Mouse (Mus musculus): ENCODE measurements around the gene Prkrip1. TPM values are rescaled to one million over a fixed set of nuclear protein-coding genes. Genes with fewer than 3 reads are reported as not detected.
"Not testable (repeated sequence)": the region's sequence is repeated elsewhere in the genome, so short reads cannot be mapped to it uniquely, and the experiment has no call there.

The Prkrip1 gene
- polyA plus RNA-seq, 1 experiment from 2014 or later = 76.8 TPM

GRCm38 (mm10) chr5:136230348-136231035 lies 31.7 kb upstream of the Prkrip1 start:
- DNase-seq (ENCODE audit: low spot score) = peak; percentile 22
- WGBS = 61% methylated on average over 4 of the region's 4 CpGs
- peaks cover 25% of the 10 kb centered on the region for H3K4me1 ChIP-seq
- H3K27ac ChIP-seq (replicated peaks) = no peak overlapping the region
- H3K9me3 ChIP-seq = no peaks in the 10 kb centered on the region
- no peak overlapping the region for H3K4me3 ChIP-seq
- H3K36me3 ChIP-seq (replicated peaks) = peaks cover 67% of the 10 kb centered on the region
- H3K27me3 ChIP-seq (replicated peaks; ENCODE audit: low read depth, poor library complexity, severe bottlenecking) = peaks cover 34% of the 10 kb centered on the region

DNA sequence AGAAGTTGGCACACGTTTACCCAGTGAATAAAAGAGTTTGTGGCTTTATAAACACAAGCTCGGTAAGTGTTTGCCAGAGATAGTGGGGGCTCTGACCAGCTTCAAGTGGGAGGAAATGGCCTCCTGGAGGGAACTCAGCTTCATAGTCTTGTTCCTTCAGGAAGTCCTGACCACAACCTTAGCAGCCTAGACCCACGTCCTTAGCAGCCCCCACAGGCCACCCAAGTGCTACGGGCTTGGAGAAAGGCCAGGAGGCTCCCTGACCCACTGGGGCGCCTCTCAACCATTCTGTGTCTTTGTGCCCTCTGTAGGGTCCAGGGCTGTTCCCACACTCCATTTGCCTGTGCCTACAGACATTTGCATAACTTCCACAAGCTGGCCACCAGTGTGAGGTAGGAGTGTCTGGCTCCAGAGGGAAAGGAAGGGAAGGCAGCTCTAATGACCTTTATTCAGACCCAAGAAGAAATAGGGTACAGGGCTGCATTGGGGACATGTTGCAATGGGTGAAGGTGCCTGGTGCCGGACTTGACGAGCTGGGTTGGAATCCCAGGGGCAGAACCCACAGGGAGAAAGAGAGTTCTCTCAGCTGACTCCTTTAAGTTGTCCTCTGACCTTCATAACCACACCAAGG lies 27.6 kb upstream of the Prkrip1 start:
- Histone ChIP-seq H3K4me1 (peaks cover 5% of the 10 kb centered on the region), H3K9me3 (no peaks in the 10 kb centered on the region), H3K36me3 (replicated peaks) (peaks cover 97% of the 10 kb centered on the region), H3K27ac (replicated peaks) (no peak overlapping the region), H3K27me3 (replicated peaks; ENCODE audit: low read depth, poor library complexity, severe bottlenecking) (peaks cover 8% of the 10 kb centered on the region), H3K4me3 (no peak overlapping the region)
- 83% methylated on average over 7 of the region's 7 CpGs for WGBS
- no peak for DNase-seq (ENCODE audit: low spot score)

GRCm38 (mm10) chr5:136218585-136218984 lies 19.8 kb upstream of the Prkrip1 start:
- H3K36me3 ChIP-seq (replicated peaks) = peaks cover 56% of the 10 kb centered on the region
- no peak overlapping the region for H3K4me3 ChIP-seq
- no peak overlapping the region for H3K27ac ChIP-seq (replicated peaks)
- H3K9me3 ChIP-seq = peaks cover 13% of the 10 kb centered on the region
- WGBS = 83% methylated on average over 12 of the region's 12 CpGs
- H3K4me1 ChIP-seq = no peaks in the 10 kb centered on the region
- H3K27me3 ChIP-seq (replicated peaks; ENCODE audit: low read depth, poor library complexity, severe bottlenecking) = no peaks in the 10 kb centered on the region
- no peak for DNase-seq (ENCODE audit: low spot score)

DNA sequence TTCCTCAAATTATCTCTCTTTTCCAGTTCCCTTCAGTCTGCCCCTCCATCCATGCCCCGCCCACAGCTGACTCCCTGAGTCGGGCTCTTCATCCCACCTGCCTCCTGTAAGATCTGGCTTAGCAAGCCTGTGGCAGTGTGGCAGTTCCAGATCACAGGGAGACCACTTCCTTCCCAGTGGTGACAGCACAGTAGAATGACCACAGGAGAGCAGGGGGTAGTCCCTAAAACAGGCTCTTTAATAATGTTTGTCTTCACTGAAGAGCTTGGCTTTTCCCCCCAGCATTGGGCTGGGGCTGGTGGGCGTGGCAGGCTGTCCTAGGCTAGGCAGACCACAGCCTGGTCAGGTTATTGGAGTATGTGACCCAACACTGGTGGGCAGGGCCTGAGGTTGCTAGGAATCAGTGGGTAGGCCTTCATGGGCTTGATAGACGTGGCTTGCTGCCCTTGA lies 19.2 kb upstream of the Prkrip1 start:
- Histone ChIP-seq H3K9me3 (peaks cover 13% of the 10 kb centered on the region), H3K4me1 (no peaks in the 10 kb centered on the region), H3K36me3 (replicated peaks) (peaks cover 50% of the 10 kb centered on the region), H3K27ac (replicated peaks) (no peak overlapping the region), H3K4me3 (no peak overlapping the region), H3K27me3 (replicated peaks; ENCODE audit: low read depth, poor library complexity, severe bottlenecking) (no peaks in the 10 kb centered on the region)
- 75% methylated on average over 4 of the region's 4 CpGs for WGBS
- DNase-seq (ENCODE audit: low spot score) = no peak

DNA sequence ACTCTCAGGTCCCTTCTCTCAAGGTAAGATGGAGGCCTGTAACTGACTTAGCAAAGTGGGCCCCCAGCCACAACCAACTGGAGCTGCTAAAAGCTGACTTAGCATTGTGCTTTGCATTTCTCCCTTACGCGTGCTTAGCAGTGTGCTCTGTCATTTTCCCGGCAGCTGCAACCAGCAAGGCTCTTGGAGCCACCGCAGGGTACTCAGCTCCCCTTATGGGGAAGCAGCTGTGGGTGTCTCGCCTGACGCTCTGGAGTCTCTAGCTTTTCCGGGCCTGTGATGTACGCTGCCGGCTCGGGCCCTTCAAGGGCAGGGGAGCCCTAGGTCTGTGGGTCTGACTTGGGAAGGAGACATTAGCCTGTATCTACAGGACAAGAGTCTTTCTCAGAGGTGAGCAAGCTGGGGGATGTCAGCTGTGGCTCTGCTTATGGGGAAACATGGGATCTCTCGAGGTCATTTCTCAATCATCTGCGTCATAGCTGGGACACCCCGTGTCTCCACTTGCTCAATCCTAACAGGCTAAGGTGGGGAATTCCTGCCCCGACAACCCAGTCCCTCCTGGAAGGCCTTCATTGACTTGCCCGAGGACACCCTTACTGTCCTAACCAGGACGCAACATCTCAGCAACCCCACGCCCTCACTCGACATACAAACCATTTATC lies 18.4 kb upstream of the Prkrip1 start:
- H3K36me3 ChIP-seq (replicated peaks) = peaks cover 42% of the 10 kb centered on the region
- no peak for DNase-seq (ENCODE audit: low spot score)
- H3K27me3 ChIP-seq (replicated peaks; ENCODE audit: low read depth, poor library complexity, severe bottlenecking) = no peaks in the 10 kb centered on the region
- H3K27ac ChIP-seq (replicated peaks) = no peak overlapping the region
- WGBS = 87% methylated on average over 18 of the region's 18 CpGs
- H3K4me3 ChIP-seq = no peak overlapping the region
- H3K9me3 ChIP-seq = peaks cover 13% of the 10 kb centered on the region
- no peaks in the 10 kb centered on the region for H3K4me1 ChIP-seq

DNA sequence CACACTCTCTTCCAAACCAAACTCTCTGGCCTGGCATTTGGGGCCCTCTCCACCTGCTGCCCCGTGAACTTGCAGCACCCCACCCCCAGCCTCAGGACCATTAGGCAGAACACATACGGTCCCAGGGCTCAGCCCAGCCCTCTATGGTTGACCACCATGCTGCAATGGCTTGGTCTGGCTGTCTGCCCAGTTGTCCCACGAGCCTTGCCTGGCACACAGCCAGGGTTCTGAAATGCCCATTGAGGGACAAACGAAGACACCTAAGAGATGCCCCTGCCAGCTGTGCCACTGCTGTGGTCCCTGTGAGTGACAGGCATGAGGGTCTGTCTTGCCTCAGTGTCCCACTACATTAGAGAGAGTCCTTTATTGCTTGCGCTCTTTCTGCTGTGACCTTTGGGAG lies 17.2 kb upstream of the Prkrip1 start:
- Histone ChIP-seq H3K36me3 (replicated peaks) (peaks cover 30% of the 10 kb centered on the region), H3K4me1 (no peaks in the 10 kb centered on the region), H3K9me3 (peaks cover 13% of the 10 kb centered on the region), H3K27me3 (replicated peaks; ENCODE audit: low read depth, poor library complexity, severe bottlenecking) (no peaks in the 10 kb centered on the region), H3K4me3 (no peak overlapping the region), H3K27ac (replicated peaks) (no peak overlapping the region)
- WGBS = 91% methylated on average over 5 of the region's 5 CpGs
- no peak for DNase-seq (ENCODE audit: low spot score)

- H3K36me3 ChIP-seq (replicated peaks) = peaks cover 23% of the 10 kb centered on the region
- H3K4me1 ChIP-seq = no peaks in the 10 kb centered on the region
- H3K27me3 ChIP-seq (replicated peaks; ENCODE audit: low read depth, poor library complexity, severe bottlenecking) = no peaks in the 10 kb centered on the region
- WGBS = 91% methylated on average over 3 of the region's 3 CpGs
- no peak overlapping the region for H3K27ac ChIP-seq (replicated peaks)
- no peak for DNase-seq (ENCODE audit: low spot score)
- H3K4me3 ChIP-seq = no peak overlapping the region
- peaks cover 13% of the 10 kb centered on the region for H3K9me3 ChIP-seq
These were observed 16.4 kb upstream of the Prkrip1 start for GRCm38 (mm10) chr5:136215211-136215610.

GRCm38 (mm10) chr5:136213716-136214115 lies 15.0 kb upstream of the Prkrip1 start:
- H3K4me3 ChIP-seq = no peak overlapping the region
- peaks cover 13% of the 10 kb centered on the region for H3K9me3 ChIP-seq
- no peaks in the 10 kb centered on the region for H3K4me1 ChIP-seq
- H3K27ac ChIP-seq (replicated peaks) = no peak overlapping the region
- no peak for DNase-seq (ENCODE audit: low spot score)
- 85% methylated on average over 5 of the region's 5 CpGs for WGBS
- H3K36me3 ChIP-seq (replicated peaks) = peaks cover 8% of the 10 kb centered on the region
- H3K27me3 ChIP-seq (replicated peaks; ENCODE audit: low read depth, poor library complexity, severe bottlenecking) = no peaks in the 10 kb centered on the region

DNA sequence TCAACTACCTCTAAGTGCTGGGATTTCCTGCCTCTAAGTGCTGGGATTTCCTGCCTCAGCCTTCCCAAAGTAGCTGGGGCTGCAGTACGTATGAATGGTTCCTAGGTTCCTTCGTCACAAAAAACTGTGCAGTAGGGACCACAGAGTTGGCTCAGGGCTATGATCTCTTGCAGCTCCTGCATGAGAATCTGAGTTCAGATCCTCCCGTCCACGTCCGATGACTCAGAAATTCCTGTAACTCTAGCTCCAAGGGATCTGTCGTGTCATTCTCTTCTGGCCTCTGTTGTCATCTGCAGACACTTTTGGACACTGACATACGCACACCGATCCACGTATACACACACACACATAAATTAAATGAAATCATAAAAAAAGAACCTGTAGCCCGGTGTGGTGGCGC lies 14.0 kb upstream of the Prkrip1 start:
- H3K36me3 ChIP-seq (replicated peaks) = no peaks in the 10 kb centered on the region
- no peak overlapping the region for H3K27ac ChIP-seq (replicated peaks)
- no peaks in the 10 kb centered on the region for H3K27me3 ChIP-seq (replicated peaks; ENCODE audit: low read depth, poor library complexity, severe bottlenecking)
- no peak overlapping the region for H3K4me3 ChIP-seq
- DNase-seq (ENCODE audit: low spot score) = no peak
- peaks cover 13% of the 10 kb centered on the region for H3K9me3 ChIP-seq
- 92% methylated on average over 11 of the region's 11 CpGs for WGBS
- H3K4me1 ChIP-seq = no peaks in the 10 kb centered on the region

DNA sequence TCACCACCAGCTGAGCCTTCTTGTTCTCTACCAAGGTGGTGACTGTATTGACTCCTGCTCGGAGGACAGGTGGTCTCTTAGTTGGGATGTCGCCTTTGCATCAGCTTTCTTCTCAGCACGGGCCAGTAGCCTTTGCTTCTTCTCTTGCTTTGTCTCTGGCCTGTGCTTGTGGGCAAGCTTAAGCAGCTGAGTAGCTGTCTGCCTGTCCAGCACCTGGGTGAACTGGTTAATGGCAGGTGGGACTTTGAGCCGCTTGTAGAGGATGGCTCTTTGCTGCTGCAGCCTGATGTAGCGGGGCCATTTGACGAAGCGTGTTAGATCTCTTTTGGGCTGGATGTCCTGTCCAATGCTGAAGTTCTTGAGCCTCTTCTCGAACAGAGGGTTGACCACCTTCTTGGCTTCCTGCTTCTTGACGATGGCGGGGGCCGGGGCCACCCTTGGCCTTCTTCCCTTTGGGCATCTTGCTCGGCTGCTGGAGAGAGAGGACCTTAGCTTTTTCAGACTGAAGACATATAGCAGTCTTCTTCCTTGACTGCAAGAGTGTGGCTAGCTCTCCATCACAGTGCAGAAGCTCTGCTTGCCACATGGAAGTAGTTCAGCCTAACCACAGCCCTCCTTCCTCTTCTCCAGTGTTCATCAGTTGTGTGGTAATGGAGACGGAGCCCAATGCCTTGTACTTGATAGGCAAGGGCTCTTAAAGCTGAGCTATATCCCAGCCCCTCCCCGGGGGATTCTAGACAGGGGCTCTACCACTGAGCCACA lies 12.8 kb upstream of the Prkrip1 start:
- not testable (repeated sequence) for H3K27me3 ChIP-seq (replicated peaks; ENCODE audit: low read depth, poor library complexity, severe bottlenecking); DNase-seq (ENCODE audit: low spot score); H3K36me3 ChIP-seq (replicated peaks); H3K4me3 ChIP-seq; H3K27ac ChIP-seq (replicated peaks); H3K4me1 ChIP-seq
- peaks cover 13% of the 10 kb centered on the region for H3K9me3 ChIP-seq
- 93% methylated on average over 14 of the region's 14 CpGs for WGBS

DNA sequence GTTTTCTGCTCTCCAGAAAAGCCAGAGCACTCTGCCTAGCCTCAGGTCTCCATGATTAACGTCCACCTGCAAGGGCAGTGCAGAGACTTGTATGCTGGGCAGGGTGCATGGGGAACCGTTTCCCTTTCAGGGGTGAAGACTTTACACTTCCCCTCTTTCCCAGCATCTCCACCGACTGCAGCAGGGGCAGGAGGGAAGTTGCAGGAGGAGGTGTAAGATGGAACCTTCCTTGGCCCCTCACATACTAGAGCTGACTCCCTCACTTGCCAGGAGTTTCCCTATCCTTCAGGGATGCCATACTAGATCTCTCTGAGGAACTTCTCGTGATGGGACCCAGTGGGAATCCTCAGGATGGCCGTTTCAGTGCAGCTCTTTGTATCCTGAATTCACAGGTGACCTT lies 11.8 kb upstream of the Prkrip1 start:
- WGBS = 75% methylated on average over 5 of the region's 5 CpGs

DNA sequence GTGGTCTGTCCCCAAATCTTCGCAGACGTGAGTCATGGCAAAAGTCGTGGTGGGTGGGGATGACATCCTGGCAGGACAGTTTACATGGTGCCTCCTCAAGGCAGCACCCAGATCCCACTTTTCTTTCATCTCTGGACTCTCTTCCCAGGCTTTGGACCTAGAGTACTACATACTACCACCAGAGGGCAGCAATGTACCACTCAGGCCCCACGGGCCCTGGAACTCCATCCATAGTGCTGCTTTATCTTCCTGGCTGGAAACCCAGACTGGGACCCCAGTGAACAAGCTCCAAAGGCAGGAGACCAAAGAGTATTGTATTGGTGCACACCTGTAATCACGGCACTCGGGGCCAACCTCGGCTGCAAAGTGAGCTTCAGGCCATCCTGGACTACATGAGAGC lies 3.1 kb upstream of the Prkrip1 start:
- Histone ChIP-seq H3K27ac (replicated peaks) (no peak overlapping the region), H3K4me1 (peaks cover 22% of the 10 kb centered on the region), H3K9me3 (peaks cover 4% of the 10 kb centered on the region; the same call in 1 of the 2 replicates), H3K27me3 (replicated peaks; ENCODE audit: low read depth, poor library complexity, severe bottlenecking) (no peaks in the 10 kb centered on the region), H3K36me3 (replicated peaks) (peaks cover 12% of the 10 kb centered on the region), H3K4me3 (no peak overlapping the region)
- peak; percentile 76 for DNase-seq (ENCODE audit: low spot score)
- WGBS = 33% methylated on average over 7 of the region's 7 CpGs

More for the DNA sequence above, 11.8 kb upstream of the Prkrip1 start:
- no peak for DNase-seq (ENCODE audit: low spot score)
- Histone ChIP-seq H3K27me3 (replicated peaks; ENCODE audit: low read depth, poor library complexity, severe bottlenecking) (no peaks in the 10 kb centered on the region), H3K27ac (replicated peaks) (no peak overlapping the region), H3K4me3 (no peak overlapping the region), H3K36me3 (replicated peaks) (no peaks in the 10 kb centered on the region), H3K9me3 (peaks cover 4% of the 10 kb centered on the region; the same call in 1 of the 2 replicates), H3K4me1 (no peaks in the 10 kb centered on the region)
